Mouse (Mus musculus) bone marrow macrophage, adult 2 months (primary cell): ENCODE results near the gene Xlr3b.
"Not testable (repeated sequence)": the region's sequence is repeated elsewhere in the genome, so short reads cannot be mapped to it uniquely, and the experiment has no call there.

Experiments used
- CTCF ChIP-seq: IDR thresholded peaks from 2 replicates; pipeline ENCODE4 v1.5.1; 2012; ENCODE audit warnings: low read depth, mild to moderate bottlenecking, low read length, moderate library complexity
- POLR2A ChIP-seq: IDR thresholded peaks from 2 replicates; pipeline ENCODE4 v1.6.1; 2012; ENCODE audit warnings: mild to moderate bottlenecking, low read depth, low read length, borderline replicate concordance

DNA sequence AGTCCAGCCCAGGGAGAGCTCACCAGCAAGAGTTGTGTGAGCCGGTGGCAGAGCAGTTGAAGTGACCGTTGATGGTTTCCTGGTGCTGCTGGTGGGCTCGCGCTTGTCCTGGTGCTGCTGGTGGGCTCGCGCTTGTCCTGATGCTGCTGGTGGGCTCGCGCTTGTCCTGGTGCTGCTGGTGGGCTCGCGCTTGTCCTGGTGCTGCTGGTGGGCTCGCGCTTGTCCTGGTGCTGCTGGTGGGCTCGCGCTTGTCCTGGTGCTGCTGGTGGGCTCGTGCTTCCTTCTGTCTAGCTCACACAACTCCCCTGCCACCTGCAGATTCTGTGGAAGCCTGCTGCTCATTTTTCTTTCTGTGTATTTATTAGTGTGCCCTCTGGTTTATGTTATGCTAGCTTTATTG is 15.1 kb upstream of the Xlr3b start, which contains the start of gene Spin2d:
- not testable (repeated sequence) for TF ChIP-seq POLR2A, CTCF
